Mouse (Mus musculus): ENCODE measurements at regions not wholly inside any gene's neighbourhood (a gene's known extent, or its start where the extent isn't known, plus 50 kb on each side); places are given as distances from the start of the nearest gene placed in this dataset.
"Not testable (repeated sequence)": the region's sequence is repeated elsewhere in the genome, so short reads cannot be mapped to it uniquely, and the experiment has no call there.

DNA sequence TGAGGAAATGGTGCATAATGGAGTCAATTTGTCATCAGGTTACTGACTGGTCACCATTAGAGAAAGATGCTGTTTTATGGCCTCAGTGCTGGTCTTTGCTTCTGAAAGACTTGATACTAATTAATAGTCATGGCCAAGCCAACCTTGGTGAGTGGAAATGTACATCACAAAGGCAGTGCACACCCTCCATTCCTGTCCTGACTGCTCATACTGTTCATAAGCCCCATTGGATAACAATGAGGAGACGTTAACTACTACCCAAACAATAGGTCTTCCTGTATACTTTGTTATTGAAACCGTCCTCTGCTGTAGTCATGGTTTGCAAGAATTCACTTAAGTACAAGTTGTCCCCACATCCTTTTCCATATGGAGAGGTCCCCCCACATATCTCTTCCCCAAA, 605.8 kb upstream of the Slc35b3 start:
- CTCF ChIA-PET: no interaction called here

DNA sequence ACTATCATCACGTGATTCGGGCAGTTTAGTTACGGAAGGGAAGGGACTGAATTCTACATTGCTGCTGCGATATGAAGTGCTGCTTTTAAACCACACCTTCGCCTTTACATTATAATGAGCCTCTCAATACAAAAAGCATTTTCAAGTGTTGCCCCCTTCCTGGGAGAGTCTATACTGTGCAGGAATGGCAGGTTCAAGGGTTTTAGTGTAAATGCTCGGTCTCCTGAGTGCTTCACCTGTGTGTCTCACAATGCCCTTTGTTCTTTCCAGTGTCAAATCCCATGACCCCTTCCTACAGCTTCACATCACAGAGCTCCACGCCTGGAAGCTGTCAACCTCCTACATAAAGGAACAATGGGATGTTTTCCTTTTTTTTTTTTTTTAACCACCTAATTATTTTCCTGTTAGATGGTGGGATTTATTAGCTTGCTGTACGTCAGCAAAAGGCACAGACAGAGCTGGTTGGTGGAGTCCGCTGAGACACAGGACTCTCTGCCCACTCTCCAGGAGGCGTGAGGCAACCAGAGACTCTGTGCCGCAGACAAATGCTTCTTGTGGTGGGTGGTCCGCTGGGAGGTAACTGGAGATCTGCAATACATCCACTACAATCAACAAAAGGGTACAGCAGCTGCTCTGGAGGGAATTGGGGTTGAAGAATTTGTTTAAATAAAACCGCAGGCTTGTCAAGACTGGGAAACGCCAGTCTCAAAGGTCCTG, 577.2 kb upstream of the Slc35b3 start:
- CTCF ChIA-PET: no interaction called here

DNA sequence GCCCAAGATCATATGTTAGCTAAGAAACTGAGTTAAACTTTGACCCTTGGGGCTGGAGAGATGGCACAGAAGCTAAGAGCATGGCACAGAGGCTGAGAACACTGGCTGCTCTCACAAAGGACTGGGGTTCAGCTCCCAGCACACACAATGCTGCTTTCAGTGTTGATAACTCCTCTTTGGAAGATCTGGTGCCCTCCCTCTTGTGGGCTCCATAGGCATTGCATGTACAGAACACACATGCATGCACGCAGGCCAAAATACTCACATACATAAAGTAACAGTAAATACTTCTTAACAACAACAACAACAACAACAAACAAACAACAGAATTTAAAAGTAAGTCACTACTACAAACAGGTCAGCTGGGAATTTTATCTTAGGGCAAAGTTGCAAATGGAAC, 565.8 kb upstream of the Slc35b3 start:
- CTCF ChIA-PET: no interaction called here

DNA sequence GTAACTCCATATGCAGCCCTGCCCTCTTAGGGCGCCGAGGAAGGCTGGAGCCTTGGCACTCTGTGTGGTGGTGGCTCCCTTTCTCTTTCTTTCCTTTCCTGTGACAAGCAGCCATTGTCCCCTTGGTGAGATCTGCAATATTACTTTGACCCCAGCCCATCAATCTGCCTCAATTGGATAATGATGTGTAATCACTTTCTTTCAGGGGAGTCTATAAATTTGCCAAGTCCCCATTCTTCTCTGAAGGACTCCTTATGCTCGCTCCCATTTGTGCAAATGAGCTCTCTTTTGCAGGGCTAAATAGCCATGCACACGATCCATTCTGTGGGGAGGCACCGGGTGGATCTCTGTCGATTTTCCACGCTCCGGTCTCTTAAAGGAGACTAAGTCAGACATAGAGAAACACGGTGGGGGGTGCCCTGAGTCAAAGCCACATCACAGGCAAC, 563.2 kb upstream of the Slc35b3 start:
- CTCF ChIA-PET: no interaction called here

DNA sequence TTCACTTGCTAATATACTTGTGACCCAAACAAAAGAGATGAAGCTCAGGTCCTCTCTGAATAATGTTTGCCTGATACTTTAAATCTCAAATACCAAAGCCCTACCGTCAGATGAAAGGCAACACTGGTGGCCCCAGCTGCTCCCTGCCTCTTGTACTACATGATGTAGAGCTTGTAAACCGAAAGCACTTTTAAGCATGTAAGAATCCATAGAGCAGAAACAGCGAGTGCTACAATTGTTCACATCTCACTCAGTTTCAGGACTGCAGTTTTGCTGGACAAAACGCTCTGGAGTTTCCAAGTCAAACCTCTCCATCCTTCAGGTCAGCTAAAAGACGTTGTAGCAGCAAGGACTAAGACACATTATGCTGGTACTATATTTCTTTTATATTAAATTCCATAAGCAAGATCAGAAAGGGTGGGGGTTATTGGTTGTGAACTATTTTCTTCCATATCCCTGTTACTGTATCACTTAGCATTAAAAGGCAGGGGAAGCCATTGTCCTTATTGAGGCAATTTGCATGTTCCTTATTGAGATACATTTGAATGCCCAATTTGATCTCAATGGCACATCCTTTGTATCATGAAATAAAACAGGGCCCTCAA, 562.7 kb upstream of the Slc35b3 start:
- CTCF ChIA-PET: no interaction called here

DNA sequence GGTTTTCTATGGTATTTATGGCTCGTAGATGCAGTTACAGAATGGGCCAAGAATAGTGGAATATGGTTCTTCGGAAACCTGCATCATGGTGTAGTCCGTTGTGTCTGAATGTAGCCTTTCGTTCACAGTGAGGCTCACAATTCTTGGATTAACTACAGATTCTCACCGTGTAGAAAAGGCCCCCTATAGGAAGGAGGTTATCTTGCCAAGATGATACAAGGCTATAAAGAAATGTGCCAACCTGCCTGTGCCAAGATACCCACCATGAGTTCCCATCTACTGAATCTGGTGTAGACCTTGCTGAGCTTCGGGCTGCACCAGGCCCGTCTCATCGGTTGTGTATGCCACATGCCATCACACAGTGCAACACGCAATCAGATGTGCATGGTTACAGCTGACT, 560.2 kb upstream of the Slc35b3 start:
- CTCF ChIA-PET: no interaction called here

DNA sequence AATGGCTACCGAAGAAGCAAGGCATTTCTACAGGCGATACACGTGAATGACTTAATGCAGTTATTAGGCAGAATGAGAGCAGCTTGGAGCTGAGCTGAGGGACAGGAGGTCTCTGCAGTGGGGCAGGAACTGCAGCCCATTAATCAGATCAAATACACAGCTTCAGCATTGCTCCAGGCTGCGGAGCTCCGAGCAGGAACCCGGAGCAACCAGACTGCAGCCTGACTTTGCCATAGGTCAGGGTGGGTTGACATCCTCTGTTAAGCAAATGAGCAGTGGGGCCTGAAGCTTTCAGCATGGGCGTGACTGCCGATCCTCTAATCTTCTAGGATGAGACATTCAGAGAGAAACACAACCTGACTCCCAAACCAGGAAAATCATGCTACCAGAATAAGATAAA, 555.4 kb upstream of the Slc35b3 start:
- CTCF ChIA-PET: no interaction called here

DNA sequence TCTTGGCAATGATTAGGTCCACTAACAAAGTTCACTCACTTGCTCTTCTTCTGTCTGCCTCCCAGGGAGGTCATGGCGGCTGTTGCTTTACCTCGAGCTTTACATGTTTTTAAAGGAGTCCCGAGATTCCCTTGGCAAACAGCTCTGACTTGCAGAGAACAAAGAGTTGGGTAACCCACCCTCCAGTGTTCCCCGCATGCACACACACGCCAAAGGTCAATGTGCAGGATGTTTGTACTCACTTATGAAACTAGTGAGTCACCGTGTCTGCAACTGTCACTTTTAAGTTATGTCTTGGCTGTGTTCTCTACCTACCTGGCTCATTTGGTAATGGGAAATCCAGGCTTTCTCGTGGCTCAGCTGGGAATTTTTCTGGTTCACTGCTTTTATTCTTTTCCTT, 529.1 kb upstream of the Slc35b3 start:
- CTCF ChIA-PET: no interaction called here

DNA sequence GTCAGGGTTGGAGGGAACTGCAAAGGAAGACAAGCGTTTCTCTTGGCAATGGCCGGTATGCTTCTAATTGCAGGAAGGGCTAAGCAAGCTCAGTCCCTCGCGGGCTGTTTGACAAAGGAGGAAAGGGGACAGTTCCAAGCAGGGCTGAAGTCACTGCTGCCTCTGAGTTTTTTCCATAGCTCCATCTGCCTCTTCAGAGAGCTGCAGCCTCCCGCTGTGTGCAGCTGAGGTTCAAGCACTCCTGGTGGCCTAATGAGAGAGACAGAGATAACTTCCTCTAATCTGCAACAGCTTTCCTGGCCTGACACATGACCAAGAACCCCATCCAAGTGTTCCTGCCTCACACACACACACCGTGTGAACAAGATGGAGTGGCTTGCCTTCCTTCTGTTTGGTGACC, 511.9 kb upstream of the Slc35b3 start:
- CTCF ChIA-PET: no interaction called here

DNA sequence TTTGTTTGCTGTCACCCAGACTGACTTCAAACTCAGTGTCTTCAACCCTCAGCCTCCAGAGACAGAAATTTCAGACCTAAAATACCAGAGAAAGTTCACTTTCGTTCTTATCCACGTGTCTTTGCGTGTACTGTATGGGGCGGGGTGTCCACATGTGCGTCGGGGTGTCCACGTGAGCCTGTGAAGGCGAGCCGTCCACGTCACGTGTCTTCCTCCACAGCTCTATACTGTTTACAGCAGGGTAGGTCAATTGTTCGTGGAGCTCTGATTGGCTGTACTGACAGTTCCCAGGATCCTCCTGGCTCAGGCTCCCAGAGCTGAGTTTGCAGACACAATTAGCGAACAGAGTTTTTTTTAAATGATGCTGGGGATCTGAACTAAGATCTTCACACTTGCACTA, 481.1 kb upstream of the Slc35b3 start:
- CTCF ChIA-PET: no interaction called here

DNA sequence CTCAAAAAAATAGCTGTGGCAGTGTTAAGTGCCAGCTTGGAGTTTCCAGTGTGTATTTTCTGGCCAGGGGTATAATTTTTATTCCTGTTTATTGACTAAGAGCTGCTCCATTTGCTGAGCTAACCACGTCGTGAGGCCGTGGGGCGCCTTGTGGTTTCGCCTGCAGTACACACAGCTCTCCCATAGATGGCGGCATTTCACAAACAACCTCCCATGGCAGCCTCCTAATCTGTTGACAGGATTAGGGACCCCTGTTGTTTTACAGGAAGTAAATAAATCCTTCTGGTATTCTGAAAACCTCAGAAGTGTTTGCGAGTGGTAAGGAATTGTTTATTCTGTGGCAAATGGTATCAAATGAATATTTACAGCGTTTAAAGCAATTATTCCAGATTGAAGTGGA, 480.2 kb upstream of the Slc35b3 start:
- CTCF ChIA-PET: no interaction called here

DNA sequence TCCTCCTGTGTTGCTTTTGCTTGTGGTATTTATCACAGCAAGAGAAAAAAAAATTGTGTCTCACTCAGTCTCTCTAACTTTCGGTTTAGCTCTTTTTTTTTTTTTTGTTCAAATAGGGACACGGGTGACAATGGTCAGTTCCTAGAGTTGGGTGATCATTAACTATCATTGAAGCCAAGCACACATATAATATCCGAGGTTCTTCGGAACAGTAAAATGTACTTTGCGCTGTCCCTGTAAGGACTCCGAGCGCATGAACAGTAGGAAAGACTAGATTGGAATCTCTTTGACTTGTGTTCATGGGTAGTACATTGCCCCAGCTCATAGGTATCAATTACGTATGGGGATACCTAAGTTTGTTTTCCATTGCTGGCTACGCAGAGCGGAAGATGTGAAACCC, 479.7 kb upstream of the Slc35b3 start:
- CTCF ChIA-PET: no interaction called here

DNA sequence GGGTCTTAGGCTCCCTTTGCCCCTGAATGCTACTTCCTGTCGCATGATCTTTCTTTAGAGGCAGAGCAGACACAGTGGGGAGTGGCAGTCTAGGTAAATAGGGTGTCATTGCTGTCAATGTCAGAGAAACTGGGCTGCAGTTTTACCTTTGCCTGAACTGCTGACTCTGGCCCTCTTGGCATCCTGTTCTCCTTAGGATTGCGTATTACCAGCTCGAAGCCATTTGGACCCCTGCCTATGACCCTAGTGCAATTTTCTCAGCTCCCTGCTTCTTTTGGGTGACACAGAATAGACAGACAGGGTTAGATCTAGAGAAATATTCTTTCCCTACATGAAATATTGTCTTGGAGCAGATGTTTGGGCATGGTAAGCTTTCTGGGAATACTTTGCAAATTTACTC, 467.3 kb upstream of the Slc35b3 start:
- CTCF ChIA-PET: no interaction called here

DNA sequence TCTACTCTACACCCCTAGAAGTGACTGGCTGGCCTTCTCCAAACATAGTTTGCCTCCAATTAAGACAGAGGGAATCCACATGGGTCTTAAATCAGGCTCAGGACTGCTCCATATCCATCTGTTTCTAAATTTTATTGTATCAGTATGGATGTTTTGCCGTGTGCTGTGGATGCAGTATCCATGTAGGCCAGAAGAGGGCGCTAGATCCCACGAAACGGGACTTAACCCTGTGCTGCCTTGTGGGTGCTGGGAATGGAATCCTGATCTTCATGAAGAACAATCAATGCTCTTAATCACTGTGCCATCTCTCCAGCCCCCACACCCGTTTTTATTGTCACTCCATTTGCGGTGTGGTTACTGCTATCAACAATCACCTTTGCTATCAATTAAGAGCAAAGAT, 465.3 kb upstream of the Slc35b3 start:
- CTCF ChIA-PET: no interaction called here

DNA sequence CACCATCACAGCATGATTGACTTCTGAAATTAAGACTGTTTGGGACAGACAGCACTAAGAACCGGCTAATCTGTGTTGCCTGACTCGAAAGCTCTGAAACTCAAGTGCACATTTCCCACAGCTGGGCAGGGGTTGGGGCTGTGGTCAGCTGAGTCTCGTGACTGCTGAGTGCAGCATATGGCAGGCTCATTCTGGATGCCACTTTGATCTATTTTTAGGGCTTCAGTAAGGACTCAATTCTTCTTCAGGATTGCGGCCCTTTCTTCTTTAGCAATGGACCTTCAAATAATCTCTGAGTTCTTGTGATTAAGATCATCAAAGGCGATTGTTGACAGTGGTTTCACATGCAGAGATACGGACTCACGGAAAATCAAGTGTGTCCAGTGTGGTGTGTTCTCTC, 457.5 kb upstream of the Slc35b3 start:
- CTCF ChIA-PET: no interaction called here

DNA sequence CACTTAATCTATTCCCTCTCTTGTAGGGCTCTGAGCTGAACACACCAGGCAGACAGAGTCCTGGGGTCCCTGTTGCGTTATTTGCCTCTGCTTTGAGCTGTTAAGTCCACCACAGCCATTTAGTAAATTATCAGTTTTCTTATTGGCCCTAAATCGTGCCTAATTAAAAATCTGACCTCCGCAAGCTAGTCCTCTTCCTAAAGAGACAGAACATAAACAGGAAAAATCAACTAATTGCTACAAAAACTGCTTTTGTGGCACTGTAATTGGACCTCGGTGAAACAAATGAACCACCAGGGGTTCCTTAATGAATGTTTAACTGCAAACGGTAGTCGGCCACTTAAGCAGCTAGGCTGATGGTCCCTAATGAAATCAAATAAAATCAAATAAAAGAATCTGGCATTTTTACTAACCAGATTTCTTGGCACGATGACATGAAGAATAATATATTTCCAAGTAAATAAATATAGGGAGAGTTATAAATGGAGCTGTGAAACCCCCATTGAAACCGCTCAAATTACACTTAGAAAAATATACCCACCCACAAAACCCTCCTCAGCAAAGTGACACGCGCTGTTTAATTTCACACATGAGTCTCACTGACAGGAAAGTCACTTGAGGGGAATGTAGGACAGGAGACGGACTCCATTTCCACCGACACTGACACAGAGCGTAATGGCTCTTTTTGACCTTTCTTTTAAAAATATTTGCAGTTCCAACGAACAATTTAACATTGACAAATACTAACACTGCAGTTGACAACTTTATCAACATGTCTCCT, 451.0 kb upstream of the Slc35b3 start:
- CTCF ChIA-PET: no interaction called here

DNA sequence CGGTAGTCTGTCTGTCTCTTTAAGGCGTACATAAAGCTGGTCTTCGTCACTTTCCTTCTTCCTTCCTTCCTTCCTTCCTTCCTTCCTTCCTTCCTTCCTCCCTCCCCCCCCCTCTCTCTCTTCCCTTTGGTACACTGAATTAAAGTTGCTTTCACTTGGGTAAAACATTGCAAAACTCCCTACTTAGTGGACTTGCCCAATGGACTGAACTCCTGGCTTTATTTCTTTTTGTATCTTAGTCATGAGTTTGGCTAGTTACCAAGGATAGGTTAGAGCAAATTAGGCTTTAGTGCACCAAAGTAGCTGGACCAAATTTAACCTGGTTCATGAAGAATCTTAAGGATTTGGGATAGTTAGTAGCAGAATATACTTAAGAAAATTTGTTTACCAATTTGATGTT, 431.9 kb upstream of the Slc35b3 start:
- CTCF ChIA-PET: no interaction called here

DNA sequence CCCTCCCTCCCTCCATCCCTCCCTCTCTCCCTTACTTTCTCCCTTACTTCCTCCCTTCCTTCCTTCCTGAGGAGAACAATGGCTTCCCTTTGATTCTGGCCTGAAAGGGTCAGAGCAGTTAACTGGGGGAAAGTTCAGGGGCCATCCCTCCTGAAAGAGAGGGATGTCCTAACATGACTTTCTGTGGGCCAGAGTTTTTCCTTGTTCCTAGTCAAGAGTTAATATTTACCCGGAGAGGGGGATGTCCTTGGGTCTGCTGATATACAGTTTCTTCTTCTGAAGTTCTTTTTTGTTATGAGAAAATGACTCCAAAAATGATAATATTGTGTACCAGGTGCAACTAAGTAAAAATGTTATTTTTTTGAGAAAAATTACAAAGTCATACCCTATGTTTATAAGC, 431.5 kb upstream of the Slc35b3 start:
- CTCF ChIA-PET: not testable (repeated sequence)

DNA sequence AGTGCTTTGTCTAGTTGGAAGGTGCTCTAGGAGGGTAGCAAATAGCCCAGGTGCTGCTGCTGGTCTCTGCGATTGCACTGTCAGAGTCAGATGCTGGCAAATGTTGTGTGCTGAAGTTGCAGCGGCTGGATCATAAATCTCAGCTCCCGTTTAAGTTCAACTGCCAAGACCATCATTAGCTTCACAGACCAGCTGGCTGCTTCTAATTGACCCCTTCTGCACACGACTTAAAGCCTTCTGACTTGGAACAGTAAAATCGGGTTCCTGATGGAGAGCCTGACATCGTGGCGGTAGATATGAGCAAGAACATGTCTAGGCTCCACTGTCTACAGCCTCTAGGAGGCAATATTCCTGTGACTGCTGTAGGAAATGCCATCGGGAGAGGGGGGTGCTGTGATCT, 416.0 kb upstream of the Slc35b3 start:
- CTCF ChIA-PET: no interaction called here

DNA sequence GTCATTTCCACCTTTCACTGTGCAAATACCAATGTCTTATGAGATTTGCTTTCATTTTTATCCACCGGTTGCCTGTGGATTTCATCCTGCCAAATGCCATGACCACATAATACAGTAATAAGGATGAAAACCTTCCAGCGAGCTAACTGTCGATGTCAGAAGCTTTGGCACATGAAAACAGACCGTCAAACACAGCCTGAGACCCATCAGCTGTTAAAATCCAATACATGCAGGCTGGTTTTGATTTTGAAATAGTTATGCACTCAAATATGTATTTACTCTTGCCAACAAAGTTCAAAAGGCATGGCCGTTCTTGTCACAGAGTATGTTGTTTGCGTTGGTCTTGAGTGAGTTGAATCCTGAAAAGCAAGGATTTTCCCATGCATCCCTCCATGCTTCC, 415.6 kb upstream of the Slc35b3 start:
- CTCF ChIA-PET: no interaction called here

DNA sequence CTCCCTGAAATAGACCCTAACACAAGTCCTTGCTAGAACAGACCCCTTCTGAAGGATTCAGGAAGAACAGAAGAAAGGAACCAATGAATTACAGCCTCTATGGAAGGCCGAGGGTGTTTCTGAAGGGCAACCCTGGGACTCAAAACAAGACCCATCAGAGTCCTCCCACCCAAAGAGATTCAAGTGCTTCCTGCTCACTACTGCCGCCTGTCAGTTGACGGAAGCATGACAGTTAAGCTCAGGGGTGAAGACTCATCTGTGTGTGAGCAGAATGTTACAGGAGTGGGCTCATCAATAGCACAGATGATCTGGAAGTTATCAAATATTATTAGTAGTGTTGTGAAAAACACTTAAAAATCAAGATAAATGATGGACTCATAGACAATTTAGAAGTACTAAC, 411.9 kb upstream of the Slc35b3 start:
- CTCF ChIA-PET: no interaction called here

DNA sequence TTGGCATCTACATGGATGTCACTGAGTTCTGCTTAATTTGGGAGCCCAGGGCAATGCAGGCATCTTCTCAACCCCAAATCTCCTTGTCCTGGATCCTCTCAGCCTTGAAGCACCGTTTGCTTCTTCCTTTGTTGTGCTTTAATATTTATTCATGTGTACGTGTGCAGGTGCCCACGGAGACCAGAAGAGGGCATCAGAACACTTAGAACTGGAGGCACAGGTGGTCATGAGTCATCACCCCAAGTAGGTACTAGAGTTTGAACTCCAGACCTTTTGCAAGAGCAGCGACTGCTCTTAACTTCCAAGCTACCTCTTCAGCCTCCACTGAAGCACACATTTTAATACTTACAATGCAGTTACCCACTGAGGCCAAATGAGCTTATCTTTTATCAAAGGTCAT, 403.0 kb upstream of the Slc35b3 start:
- CTCF ChIA-PET: no interaction called here

DNA sequence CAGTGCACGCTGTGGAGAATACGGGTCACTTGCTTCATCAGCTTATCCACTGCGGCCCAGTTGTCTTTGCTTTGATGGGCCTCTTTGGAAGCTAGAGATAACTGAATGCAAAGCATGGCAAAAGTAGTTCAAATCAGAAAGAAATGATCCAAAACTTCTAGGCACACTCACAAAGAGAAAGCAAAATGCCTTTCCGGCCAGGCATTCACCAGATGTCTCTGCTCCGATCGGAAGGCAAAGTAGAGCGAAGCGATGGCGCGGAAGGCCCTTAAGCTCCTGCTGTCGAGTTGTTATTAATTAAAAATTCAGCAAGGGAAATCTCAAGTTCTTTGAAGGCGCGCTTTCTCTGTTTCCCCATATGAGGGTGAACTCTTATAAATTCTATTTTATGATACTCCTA, 401.9 kb upstream of the Slc35b3 start:
- CTCF ChIA-PET: interaction anchor here (0.7 kb wide), 1 partner anchor 16 kb away, joined by 4 read pairs; no protein-coding TSS in a partner anchor

DNA sequence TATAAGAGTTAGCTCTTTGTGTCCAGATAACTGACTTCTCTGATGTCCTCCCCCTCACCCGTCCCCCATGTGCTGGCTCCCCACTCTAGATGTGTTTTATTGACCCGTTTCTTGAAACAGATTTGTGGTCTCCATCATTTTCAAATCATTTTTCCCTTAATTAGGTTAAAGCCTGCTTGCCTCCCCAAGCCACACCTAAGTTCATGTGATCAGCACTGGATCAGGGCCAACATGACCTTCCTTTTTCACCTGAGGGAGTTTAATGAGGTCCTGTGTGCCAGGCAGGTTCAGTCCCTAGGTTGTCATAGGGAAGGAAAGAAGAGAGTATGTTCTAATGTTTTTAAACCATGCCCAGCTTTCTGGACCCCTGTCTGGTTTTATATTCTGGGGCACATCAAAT, 390.9 kb upstream of the Slc35b3 start:
- CTCF ChIA-PET: no interaction called here

Data from spleen, embryonic (tissue).